Mouse (Mus musculus) CD4-positive, CD25-positive, alpha-beta regulatory T cell, adult 4 months (primary cell): Measurements from ENCODE around the gene Igsf3. TPM values are rescaled to one million over a fixed set of nuclear protein-coding genes. Genes with fewer than 3 reads are reported as not detected.

Experiments used
- ATAC-seq: one replicate; pipeline ENCODE4 v1.8.0; 2017
- polyA plus RNA-seq, 2 experiments: library from polyadenylated mRNA; unstranded; fragments of 100-300 nt; shearing (Covaris generic); gene quantifications; one replicate each; pipeline ENCODE4 v1.2.1; 2017

Igsf3 gene
- 1 to 10 TPM; 3.7 to 4.4 TPM for polyA plus RNA-seq

DNA sequence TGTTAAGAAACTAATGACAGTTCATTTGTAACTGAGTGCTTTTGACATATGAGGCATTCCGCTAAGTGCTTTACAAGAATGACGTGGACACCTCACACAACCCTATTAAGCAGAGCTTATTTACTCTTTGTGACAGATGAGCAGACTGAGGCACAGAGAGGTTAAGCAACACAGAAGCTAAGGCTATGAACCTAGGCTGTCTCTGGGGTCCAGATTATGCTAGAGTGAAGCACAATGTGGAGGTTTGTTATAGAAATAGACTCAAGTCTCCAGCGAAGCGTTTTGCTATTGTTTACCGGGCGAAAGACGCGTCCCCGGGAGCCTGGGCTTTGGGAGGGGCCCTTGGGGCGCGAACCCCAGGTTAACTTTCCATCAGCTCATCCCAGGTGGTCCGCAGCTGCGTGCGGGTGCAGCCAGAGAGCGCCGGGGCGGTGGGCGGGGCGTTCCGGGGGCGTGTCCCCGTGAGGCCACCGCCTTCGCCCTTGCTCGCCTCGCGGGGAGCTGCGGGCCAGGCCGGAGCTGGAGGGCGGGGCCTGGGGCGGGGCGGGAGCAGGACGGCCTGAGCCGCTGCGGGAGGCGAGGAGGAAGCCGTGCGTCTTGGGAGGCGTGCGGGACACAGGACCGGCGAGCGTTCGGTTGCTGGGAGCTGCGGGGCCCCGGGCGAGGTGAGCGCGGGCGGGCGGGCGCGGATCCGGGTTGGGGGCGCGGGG lies at the start of gene Igsf3:
TSS of gene Igsf3 (plus strand) at position 546 of the 710 bp plus-strand sequence.
- ATAC-seq: peak; percentile 69

DNA sequence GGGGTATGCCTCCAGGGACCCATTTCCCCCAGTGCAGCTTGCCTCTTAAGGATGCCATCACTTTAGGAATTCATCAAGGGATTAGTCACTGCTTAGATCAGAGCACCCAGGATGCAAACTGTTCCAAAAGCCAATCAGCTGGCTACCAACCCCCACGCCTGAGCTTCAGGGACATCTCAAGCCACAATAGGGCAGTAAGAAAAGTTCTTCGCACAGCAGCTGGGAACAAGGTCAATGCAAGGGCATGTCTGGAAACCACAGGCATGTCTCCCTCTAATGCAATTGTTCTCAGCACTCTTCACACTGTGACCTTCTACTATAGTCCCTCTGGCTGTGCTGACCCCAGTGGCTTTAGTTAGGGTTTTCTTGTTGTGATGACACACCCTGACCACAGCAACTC lies 49.6 kb upstream of the Igsf3 start:
- ATAC-seq: no peak

DNA sequence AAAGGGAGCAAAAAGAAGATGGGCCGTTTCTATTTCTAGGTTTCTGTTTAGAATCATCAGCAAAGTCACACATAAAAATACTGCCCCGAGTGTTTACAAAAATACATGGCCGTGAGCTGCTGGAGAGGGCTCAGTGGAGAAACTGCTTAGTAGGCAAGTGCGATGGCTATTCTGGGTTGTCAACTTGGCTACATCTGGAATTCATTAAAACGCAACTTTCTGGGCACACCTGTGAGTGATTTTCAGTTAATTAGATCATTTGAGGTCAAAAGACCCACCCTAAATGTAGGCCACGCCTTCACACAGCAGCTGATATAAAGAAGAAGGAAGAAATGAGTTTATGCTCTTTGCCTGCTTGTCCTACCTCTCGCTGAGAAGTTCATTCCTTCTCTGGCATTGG lies 48.3 kb upstream of the Igsf3 start:
- no peak for ATAC-seq

DNA sequence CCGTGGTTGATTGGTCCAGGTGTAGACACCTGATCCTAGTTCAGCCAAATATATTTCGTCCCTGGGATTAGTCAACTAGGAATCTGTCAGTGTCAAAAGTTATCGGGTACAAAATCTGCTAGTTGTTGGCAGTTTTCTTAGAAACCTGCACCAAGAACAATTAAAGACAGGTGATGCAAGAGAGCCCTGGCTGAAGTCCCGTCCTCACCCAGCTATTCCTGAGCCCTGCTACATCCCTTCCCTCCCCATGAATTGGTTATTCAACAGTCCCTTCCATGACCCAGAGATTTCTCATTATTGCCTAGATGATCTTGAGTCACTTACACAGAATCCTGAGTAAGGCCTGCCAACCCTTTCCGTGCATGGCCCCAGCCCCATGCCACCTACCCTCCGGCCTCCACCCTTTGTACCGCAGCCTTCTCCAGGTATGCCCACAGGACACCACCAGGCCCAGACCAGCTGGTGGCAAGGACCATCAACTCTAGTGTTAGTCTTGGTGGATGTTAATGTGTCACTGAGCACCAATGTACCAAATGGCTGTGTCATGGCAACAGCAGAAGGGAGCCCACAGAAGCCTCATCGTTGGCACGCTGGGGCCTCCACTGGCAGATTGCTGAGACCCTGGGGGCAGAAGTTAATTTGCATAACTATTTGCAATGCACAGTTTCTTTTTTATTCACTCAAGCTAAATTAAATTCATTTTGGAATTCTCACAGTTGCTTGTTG lies 33.5 kb upstream of the Igsf3 start:
- no peak for ATAC-seq

DNA sequence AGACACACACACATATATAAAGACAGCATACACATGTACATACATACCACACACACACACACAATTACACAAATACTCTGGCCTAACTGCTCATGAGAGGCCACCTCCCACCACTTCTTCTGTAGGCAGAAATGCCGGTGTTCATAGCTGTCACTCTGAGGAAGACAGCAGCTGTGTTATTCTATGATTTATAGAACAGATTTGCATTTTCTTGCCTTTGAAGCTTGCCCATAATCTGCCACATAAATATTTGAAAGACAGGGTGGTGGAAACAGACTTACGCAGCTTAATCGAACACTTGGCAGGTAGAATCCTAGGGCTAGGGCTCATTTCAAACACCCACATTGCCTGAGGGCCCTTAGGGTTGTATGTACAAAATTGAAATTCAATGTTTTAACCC lies 32.6 kb upstream of the Igsf3 start:
- ATAC-seq: no peak

DNA sequence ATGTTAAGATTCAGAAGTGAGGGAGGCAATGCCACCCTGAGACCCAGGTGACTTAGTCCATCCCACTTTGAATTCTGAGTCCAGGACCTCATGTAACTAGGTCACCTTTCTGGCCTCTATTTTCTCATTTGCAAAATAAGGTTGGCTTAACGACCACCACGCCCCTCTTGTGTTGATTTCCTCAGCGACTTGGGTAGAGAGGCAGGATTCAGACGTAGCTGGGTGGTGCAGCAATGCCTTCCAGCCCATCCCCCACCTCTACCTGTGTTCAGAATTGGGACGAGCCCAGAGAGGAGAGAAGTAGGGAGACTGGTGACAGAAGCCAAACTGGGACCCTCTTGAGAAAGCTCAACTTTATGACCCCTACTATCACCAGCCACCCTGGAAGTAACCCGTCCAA lies 31.6 kb upstream of the Igsf3 start:
- ATAC-seq: no peak

DNA sequence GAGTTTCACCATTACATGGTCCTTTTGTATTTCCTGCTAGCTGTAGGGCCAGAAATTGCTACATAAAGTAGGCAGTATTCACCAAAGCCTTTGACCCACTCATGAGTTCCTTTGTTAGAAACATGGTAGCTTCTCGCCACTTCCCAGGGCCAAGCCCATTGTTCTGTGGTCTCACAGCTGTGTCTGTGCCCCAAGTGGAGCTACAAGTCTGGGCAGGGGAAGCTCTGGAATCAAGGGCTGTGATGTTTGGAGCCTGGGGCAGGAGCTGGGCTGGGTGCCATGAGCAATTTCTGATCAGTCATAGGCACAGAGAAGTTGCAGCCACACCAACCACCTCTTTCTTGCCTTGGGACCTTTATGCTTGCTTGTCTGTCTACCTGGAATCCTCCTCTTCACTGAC lies 30.1 kb upstream of the Igsf3 start:
- no peak for ATAC-seq

DNA sequence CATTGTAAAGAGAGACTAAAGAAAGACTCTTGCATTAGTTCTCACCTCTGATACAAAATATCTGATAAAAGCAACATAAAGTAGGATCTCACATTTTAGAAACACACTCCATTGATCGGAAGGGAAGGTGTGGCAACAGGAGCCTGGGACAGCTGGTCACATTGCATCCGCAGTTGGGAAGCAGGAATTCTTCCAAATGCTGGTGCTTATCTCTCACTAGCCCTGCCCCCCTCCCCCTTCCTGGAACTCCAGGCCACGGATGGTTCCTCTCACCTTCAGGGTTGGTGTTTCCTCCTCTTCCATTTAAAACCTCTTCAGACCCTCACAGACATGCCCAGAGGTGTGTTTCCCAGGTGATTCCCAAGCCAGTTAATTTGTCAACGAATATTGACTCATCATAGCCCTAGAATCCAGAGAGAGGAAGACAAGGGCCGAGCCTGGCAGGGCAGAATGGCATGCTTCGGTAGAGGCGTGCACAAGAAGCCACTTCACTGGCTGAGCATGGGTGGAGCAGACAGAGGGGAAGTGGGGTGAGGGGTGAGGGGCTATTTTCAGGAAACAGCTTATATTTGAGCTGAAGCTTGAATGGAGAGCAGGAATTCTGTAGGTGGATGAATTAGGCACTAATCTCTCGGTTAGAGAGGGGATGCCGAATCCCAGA lies 28.3 kb upstream of the Igsf3 start:
- ATAC-seq: no peak

DNA sequence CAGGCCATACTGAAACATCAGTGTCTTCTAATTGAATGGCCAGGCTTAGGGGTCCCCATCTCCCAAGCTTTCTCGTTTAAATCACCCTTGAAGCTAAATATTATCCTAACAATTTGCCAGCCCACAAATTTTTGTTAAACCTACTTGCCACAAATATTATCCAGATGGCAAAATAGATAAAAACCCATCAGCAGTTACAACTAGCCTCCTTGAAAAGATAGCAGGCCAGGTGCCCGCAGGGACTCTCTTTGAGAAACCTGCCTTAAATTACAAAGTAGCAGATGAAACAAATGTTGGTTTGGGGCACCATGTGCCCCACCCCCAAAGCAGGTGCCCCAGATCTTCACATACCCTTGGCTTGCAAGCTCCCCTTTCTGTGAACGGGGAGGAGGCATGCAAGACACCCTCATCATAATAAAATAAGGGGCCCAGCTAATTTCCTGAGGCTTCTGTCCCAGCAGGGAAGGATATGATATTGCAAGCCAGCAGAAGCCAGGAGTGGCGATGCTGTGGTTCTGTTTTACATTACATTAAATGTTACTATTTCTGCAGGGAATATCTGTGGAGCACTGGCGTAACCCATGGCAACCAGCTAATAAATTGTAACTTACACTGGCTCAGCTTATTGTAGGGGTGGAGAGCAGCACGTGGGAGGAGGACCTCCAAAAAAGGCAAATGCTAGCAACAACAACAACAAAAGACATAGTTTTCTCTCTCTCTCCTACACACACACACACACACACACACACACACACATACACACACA lies 27.2 kb upstream of the Igsf3 start:
- no peak for ATAC-seq

DNA sequence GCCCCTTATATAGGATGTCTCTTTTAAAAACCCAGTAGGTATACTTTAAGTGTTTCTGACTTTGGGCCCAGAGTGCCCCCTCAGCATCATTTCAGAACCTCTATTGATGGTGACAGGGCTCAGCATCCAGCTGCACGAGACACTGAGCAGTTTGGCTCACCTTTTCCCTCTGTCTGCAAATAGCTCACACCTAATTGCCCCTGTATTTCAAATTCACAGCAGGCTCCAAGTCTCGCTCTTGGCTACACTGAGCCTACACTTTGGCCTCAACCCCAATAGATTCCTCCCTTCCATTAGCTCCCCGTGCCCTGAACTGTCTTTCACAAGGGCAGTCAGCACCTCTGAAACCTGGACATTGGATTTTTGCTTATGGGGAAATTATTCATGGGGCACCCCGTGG lies 26.5 kb upstream of the Igsf3 start:
- ATAC-seq: no peak

DNA sequence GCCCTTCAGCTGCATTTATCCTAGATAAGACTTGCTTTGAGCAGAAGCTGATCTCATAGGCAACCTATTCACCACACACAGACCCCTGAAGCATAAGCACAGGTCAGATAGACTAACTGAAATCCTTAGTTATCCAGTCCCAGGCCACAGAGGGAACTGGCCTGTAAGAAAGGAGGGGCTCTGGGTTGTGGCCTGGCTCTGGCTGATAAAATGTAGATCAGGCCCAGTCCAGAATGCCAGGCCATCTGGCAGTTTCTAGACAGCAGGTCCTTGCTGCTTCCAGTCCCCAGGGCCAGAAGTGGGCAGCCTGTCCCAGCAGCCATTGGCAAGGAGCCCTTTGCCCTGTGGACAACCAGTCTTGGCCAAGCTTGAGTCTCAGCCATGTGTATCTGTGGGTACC lies 22.4 kb upstream of the Igsf3 start:
- no peak for ATAC-seq

DNA sequence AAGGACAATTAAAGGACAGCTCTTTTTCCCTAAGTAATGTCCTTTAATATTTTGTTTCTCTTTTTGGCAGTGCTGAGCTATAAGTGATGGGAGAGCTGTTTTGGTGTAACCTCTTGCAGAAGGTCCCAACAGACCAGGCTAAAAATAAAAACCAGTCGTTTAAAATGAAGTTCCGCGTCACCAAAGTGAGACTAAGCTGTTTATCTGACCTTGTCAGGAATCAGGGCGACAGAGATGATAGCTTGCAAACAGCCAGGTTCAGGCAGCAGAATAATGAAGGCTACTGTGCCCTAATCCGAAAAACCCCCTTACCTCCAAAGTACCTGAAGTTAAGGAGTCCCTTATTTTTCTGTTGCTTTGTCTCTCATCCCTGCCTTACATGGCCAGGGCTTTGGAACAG lies 21.2 kb upstream of the Igsf3 start:
- no peak for ATAC-seq

DNA sequence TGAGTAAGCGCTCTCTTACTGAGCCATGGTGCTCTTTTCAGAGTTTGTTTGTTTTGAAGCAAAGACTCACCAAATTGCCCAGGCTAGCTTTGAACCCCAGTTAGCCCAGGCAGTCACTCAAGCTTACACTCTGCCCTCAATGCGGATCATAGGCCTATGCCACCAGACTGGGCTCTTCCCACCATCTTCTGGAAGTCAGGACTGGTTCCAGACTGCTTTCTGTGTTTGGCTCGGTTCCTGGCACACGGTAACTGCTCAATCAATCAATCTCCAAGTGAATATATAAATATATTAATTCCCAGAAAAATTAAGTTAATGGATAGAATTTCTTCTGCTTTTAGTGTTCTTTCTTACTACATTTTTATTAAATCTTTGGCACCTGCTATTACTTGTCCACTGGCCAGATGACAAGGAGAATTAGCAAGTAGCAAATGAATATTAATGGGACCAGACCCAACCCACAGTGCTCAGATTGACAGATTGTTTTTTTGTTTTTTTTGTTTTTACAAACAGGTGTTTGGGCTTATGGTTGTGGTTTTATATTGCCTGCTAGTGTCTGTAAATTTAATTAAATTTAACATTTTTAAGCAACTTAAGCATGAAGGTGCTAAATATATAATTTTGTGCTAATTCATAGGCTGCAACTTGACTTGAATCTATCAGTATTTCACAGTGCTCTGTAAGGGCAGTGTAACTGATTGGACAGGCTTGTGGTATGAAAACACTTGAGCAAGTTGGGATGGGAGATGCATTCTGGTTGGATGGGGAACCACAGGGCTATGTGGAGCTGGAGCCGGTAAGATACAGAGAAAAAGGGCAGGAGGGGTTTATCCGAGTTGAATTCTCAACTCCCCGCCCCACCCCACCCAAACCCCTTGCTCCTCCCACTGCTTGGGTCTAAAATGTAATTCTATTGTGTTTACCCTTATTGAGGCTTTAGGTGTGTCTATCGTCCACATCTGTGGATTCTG lies 20.0 kb upstream of the Igsf3 start:
- ATAC-seq: no peak

DNA sequence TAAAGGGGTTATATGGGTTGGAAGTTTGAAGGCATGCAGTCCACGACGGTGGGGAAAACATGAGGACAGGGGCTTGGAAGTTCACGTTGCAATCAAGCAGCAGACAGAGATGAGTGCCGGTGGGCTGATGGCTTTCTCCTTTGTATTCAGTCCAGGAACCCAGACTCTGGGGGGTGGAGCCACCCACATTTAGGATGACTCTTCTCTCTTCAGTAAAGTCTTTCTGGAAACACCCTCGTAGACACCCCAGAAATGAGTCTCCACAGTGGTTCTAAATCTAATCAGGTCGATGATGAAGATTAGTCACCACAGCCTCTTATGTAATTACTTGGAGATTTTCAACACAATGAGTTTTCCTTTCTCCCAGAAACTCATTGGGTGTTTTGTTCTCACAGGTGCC lies 16.1 kb upstream of the Igsf3 start:
- ATAC-seq: no peak

DNA sequence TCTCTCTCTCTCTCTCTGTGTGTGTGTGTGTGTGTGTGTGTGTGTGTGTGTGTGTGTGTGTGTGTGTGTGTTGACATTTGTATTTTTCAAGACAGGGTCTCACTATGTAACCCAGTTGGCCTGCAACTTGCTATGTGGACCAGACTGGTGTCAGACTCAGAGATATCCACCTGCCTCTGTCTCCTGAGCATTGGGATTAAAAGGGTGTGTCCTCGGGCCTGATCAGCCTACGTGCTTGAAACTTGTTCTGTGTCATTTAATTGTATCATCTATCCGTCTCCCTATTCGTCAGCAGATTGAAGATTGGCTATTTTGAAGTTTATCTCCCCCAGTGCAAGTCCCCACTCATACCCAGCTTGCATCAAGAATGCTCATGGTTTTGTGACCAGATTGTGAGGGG lies 14.5 kb upstream of the Igsf3 start:
- ATAC-seq: no peak

DNA sequence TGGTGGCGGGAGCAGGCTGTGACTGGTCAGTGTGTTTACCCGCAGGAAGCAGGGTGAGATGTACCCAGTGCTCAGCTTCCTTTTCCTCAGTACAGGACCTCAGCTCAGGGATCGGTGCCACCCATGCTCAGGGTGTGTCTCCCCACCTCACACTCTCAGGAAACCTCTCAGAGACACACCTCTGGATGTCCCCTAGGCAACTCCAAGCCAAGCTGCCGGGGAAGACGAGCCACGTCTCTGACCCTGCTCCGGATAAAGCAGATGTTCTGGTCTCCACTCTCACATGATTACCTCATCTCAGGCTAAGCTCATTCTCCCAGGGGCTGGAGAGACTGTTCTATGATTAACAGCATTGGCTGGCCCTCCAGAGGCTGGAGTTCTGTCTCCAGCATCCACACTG lies 13.3 kb upstream of the Igsf3 start:
- ATAC-seq: no peak

DNA sequence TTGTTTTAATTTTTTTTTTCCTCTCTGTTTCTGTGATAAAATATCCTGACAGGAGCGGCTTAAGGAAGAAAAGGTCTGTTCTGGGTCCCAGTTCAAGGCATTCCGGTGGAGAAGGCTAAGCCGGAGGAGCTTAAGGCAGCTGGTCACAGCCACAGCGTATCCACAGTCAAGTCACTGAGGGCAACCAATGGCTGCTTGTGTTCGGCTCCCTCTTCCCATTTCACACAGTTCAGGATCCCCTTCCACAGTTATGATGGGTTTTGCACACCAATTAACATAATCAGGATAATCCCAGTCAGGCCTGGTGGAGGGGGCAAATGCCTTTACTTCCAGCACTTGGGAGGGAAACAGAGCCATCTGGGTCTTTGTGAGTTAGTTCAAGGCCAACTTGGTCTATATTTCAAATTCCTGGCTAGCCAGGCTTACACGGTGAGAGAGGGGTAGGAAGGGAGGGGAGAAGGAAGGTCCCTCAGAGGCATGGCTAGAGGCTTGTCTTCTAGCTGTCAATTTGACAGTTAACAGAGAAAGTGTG lies 11.7 kb upstream of the Igsf3 start:
- ATAC-seq: no peak

DNA sequence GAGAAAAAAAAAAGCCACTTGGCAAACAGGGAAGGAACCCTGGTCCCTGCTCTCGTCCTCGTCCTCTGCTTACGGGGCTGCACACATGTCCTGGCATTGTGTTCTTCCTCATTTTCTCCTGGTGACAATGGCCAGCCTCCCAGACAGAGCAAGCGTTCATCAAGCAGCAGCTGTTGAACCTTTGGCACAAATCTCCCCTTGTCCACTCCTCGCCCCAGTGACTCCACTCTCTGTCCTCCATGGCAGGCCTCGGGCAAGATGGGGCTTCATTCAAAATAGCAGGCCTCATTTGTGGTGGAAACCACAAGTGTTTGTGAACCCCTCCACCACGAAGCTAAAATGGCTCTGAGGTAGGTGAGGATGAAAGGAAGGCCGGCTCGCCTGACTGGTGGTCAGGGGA lies 11.0 kb upstream of the Igsf3 start:
- ATAC-seq: no peak

DNA sequence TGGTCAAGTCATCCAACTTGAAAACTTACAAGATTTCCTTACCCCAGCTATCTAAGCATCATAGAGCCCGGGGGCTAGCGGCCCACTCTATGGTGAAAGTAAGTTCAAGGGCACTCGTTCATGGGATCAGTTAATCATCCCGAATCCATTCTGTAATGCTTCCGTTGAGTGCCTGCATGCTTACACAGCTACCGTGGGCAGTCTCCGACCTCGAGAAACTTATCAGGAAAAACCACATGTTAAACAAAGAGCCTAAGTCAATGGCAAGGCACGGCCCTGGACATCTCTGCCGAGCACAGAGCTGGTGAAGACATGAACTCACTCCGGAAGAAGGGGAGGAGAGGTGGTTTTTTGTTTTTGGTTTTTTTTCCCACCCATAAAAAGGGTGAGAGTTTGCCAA lies 9.5 kb upstream of the Igsf3 start:
- peak; percentile 37 for ATAC-seq

DNA sequence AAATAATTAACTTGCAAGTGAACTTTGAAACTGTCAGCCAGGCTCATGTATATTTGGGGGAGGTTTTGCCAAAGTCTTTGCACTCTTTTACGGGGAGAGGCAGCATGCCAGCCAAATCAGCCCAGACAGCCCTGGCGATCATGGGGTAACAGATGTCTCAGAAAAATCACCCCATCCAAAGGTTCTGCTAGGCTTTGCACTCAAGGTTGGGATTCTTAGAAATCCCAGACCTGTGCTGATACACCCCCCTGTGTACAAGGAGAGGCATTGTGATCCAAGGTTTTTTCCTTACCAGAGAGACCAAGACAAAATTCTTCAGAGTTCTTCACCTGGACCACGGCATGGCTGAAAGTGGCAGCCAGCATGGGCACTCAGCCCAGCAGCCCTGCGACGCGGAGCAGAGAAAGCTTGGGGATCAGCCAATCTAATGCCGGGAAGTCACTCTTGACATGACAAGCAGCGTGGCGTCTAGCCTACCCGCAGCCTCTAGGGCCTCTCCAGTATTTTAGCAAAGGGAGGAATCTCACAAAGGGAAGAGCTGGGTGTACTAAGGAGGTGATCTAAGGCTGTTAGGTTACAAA lies 7.5 kb upstream of the Igsf3 start:
- no peak for ATAC-seq

DNA sequence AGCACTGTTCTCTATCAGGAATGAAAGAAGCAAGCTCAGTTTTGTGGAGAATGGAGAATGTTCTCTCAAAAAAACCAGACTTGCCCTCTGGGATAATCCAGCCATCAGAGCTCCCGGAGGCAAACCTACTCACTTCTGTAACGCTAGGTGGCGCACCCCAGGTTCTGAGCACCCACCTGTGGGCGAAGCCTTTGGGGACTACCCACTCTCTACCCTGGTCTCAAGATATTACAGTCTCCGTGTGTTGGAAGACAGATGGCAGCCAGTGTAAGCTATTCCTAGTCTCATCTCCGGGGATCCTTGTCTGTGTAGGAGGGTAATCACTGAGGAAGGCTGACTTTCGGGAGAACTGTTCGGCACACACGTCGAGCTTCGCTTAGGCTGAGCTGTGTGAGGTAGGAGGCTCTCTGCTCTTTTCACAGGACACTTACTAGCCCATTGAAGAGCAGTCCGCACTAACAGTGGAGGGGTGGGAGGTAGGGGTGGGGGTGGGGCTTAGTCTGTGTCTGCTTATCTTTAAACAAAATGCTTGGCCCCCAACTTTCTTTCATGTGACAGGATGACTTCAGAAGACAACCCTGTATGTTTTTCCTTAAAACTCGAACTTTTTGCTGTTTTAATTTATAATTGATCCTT lies 4.4 kb upstream of the Igsf3 start:
- peak; percentile 69 for ATAC-seq
